Mouse (Mus musculus) C2C12 (cell line): Measurements from ENCODE around the gene Nrg4.

Experiments used
- CTCF ChIP-seq: IDR thresholded peaks from one replicate; pipeline ENCODE4 v1.5.1; 2011; ENCODE audit not compliant: control insufficient read depth, insufficient read depth, insufficient read length
- MYOD1 ChIP-seq: IDR thresholded peaks from one replicate; pipeline ENCODE4 v1.6.1; 2011; ENCODE audit warnings: low read depth; ENCODE audit not compliant: control insufficient read depth, insufficient read length

GRCm38 (mm10) chr9:55332476-55332875 lies 5.8 kb upstream of the Nrg4 start:
- TF ChIP-seq CTCF (no peak), MYOD1 (no peak)
